ENCODE assay signal across 31 mouse cellular contexts in genomic region chr16:13674511-13674910, GRCm38 (mm10). TPM values are rescaled to one million over a fixed set of nuclear protein-coding genes. Genes with fewer than 3 reads are reported as not detected.
DNase-seq lines count a peak whose midpoint lies in the region; ATAC-seq and TF ChIP-seq lines count a peak whose summit lies in the region.
"Had no signal": no experiment of that assay in that cellular context is flagged by ENCODE, and none has a peak within 500 bp of the region (broad histone marks: within the 10 kb centered on the region; RNA-seq: fewer than 3 reads in every experiment).

No protein-coding gene starts in this region.

- 15% methylated on average over 3 of the region's 3 CpGs for whole genome bisulfite sequencing in liver, adult 2 months
- WGBS in liver, embryonic 11.5 days: 88% methylated on average over 3 of the region's 3 CpGs

- no peak for ATAC-seq in liver, embryonic 11.5 days (replicated peaks; ENCODE audit: low FRiP score)
- ATAC-seq: activated CD4-positive, CD25-positive, alpha-beta regulatory T cell, adult 4 months; CD4-positive, CD25-positive, alpha-beta regulatory T cell, adult 4 months; forebrain, embryonic 14.5 days; forebrain, embryonic 16.5 days; Patski had no signal

- peak; percentile 31 to 75 for DNase-seq in adrenal gland, adult (ENCODE audit: inconsistent age in 2 of 2, low spot score in 1 of 2)
- no peak for DNase-seq in adrenal gland, adult 18-20 months (ENCODE audit: low spot score in 2 of 2)
- peak; percentile 21 for DNase-seq in adrenal gland, adult 8-10 months
- no peak for DNase-seq in adrenal gland, postnatal 4 days (ENCODE audit: low spot score in 2 of 2)
- peak; percentile 40 for DNase-seq in liver, adult 2 months (ENCODE audit: extremely low read depth, low read depth, low spot score)
- DNase-seq in liver, embryonic 11.5 days (ENCODE audit: low spot score): no peak
- peak; percentile 45 to 51 for DNase-seq in adrenal gland, postnatal 36 days
- DNase-seq in frontal cortex, postnatal 14 days (ENCODE audit: low spot score in 2 of 2): no peak
- DNase-seq: B cell, adult 2 months; cerebellum, adult 11 months; cerebellum, adult 18-20 months; cerebellum, adult 8-10 months; cerebellum, adult 9-11 months; cerebellum, postnatal 14 days; cerebellum, postnatal 36 days; embryo, embryonic 11 days had no signal

- no peak for TF ChIP-seq POLR2A in liver, adult 2 months (IDR thresholded peaks at IDR 0.05; ENCODE audit: extremely low read depth, insufficient read depth, low read length)

- H3K36me3 ChIP-seq in liver, adult 2 months (ENCODE audit: control insufficient read depth, insufficient read depth, low read length): peaks cover 19% of the 10 kb centered on the region
- H3K36me3 ChIP-seq in liver, embryonic 11.5 days (ENCODE audit: control insufficient read depth, insufficient read depth, low read length): peaks cover 7% of the 10 kb centered on the region; the same call in 1 of the 2 replicates

- no peaks in the 10 kb centered on the region for H3K9me3 ChIP-seq in liver, embryonic 11.5 days (ENCODE audit: control insufficient read depth, low read length)
- H3K9me3 ChIP-seq: embryonic facial prominence, embryonic 13.5 days; embryonic facial prominence, embryonic 15.5 days; forebrain, embryonic 10.5 days; forebrain, embryonic 12.5 days; G1E had no signal

- H3K4me1 ChIP-seq in liver, adult 2 months (ENCODE audit: control insufficient read depth, insufficient read depth, low read length): peaks cover 7% of the 10 kb centered on the region
- H3K4me1 ChIP-seq in liver, embryonic 11.5 days (replicated peaks; ENCODE audit: control insufficient read depth, insufficient read depth, low read length): peaks cover 7% of the 10 kb centered on the region

- no peak for TF ChIP-seq CTCF in liver, adult 2 months (IDR thresholded peaks at IDR 0.05; ENCODE audit: low read depth, low read length)

- H3K9ac ChIP-seq in liver, adult 2 months (ENCODE audit: low read depth, low read length): no peak overlapping the region
- no peak overlapping the region for H3K9ac ChIP-seq in liver, embryonic 11.5 days (ENCODE audit: low read depth, low read length)
- H3K9ac ChIP-seq: embryonic facial prominence, embryonic 13.5 days; embryonic facial prominence, embryonic 15.5 days; forebrain, embryonic 12.5 days had no signal

- peaks cover 13% of the 10 kb centered on the region; the same call in 1 of the 2 replicates for H3K79me2 ChIP-seq in liver, adult 2 months (ENCODE audit: control insufficient read depth, insufficient read depth, low read length)

- H3K27ac ChIP-seq in liver, adult 2 months (replicated peaks; ENCODE audit: insufficient read depth, low read depth, low read length): no peak overlapping the region
- H3K27ac ChIP-seq in liver, embryonic 11.5 days (ENCODE audit: low read depth, low read length): no peak overlapping the region
- H3K27ac ChIP-seq: embryonic facial prominence, embryonic 13.5 days; embryonic facial prominence, embryonic 15.5 days; forebrain, embryonic 10.5 days; forebrain, embryonic 12.5 days had no signal

- no peak overlapping the region for H3K4me3 ChIP-seq in liver, adult 2 months (ENCODE audit: insufficient read depth, low read depth, low read length)
- H3K4me3 ChIP-seq in liver, embryonic 11.5 days (ENCODE audit: low read depth, low read length): no peak overlapping the region
- H3K4me3 ChIP-seq: embryonic facial prominence, embryonic 13.5 days; embryonic facial prominence, embryonic 15.5 days; erythroblast, embryonic 14.5 days; forebrain, embryonic 10.5 days; forebrain, embryonic 12.5 days had no signal

- no peak overlapping the region for H3K4me2 ChIP-seq in liver, embryonic 11.5 days
- H3K4me2 ChIP-seq: embryonic facial prominence, embryonic 13.5 days; embryonic facial prominence, embryonic 15.5 days; forebrain, embryonic 12.5 days had no signal

- no peaks in the 10 kb centered on the region for H3K27me3 ChIP-seq in liver, adult 2 months (ENCODE audit: control insufficient read depth, insufficient read depth, low read length)
- no peaks in the 10 kb centered on the region for H3K27me3 ChIP-seq in liver, embryonic 11.5 days (replicated peaks; ENCODE audit: control insufficient read depth, insufficient read depth, low read length)
- H3K27me3 ChIP-seq: CH12.LX; embryonic facial prominence, embryonic 13.5 days; embryonic facial prominence, embryonic 15.5 days; forebrain, embryonic 12.5 days; Patski had no signal

RNA-seq across cellular contexts. Expression of gene 3110001I22Rik, which starts 2.8 kb away (rescaled TPM):
- total RNA-seq in adrenal gland, adult 18-20 months (2021): 1 to 10 TPM; 5.0 to 6.2 TPM
- total RNA-seq in adrenal gland, adult 8-10 months (2022): 1 to 10 TPM; 5.2 to 6.8 (median 5.7) TPM
- 1 to 10 TPM; 6.4 to 8.5 TPM for total RNA-seq in adrenal gland, postnatal 4 days (2021)
- 6.1 and 7.9 TPM in 2 replicates for total RNA-seq in liver, adult 2 months (2014; rRNA removed)
- polyA plus RNA-seq in liver, adult 2 months (2012; rRNA removed): 0.66 TPM in 2 replicates
- polyA plus RNA-seq in liver, embryonic 11.5 days (2014; fragmentation: Nextera tagmentation; extraction: Ambion mirVana): 4.9 and 5.2 TPM in 2 replicates
- 1 to 10 TPM; 4.1 to 6.4 TPM for total RNA-seq in adrenal gland, postnatal 36 days (2021)

RNA-seq across cellular contexts. Expression of gene Bfar, which starts 2.9 kb away (rescaled TPM):
- 10 to 100 TPM; 41.8 to 46.6 TPM for total RNA-seq in adrenal gland, adult 18-20 months (2021)
- total RNA-seq in adrenal gland, adult 8-10 months (2022): 10 to 100 TPM; 43.5 to 62.5 (median 52.2) TPM
- 10 to 100 TPM; 52.3 to 55.6 TPM for total RNA-seq in adrenal gland, postnatal 4 days (2021)
- total RNA-seq in liver, adult 2 months (2014; rRNA removed): 36.0 and 44.9 TPM in 2 replicates
- 23.0 and 23.4 TPM in 2 replicates for polyA plus RNA-seq in liver, adult 2 months (2012; rRNA removed)
- polyA plus RNA-seq in liver, embryonic 11.5 days (2014; fragmentation: Nextera tagmentation; extraction: Ambion mirVana): 28.6 and 28.8 TPM in 2 replicates
- total RNA-seq in adrenal gland, postnatal 36 days (2021): 10 to 100 TPM; 43.9 to 52.1 TPM

RNA-seq across cellular contexts. Expression of gene Parn, which starts 6.5 kb away (rescaled TPM):
- total RNA-seq in adrenal gland, adult 18-20 months (2021): 10 to 100 TPM; 25.0 to 38.3 TPM
- total RNA-seq in adrenal gland, adult 8-10 months (2022): 10 to 100 TPM; 42.1 to 45.1 (median 43.5) TPM
- total RNA-seq in adrenal gland, postnatal 4 days (2021): 10 to 100 TPM; 47.8 to 52.0 TPM
- total RNA-seq in liver, adult 2 months (2014; rRNA removed): 14.0 and 14.4 TPM in 2 replicates
- polyA plus RNA-seq in liver, adult 2 months (2012; rRNA removed): 8.8 and 9.1 TPM in 2 replicates
- polyA plus RNA-seq in liver, embryonic 11.5 days (2014; fragmentation: Nextera tagmentation; extraction: Ambion mirVana): 43.9 and 51.2 TPM in 2 replicates
- total RNA-seq in adrenal gland, postnatal 36 days (2021): 10 to 100 TPM; 27.1 to 44.2 TPM

RNA-seq across cellular contexts. Expression of gene Pla2g10, which starts 56.3 kb away (rescaled TPM):
- total RNA-seq in adrenal gland, adult 18-20 months (2021): not detected
- total RNA-seq in adrenal gland, adult 8-10 months (2022): not detected
- not detected for total RNA-seq in adrenal gland, postnatal 4 days (2021)
- total RNA-seq in liver, adult 2 months (2014; rRNA removed): not detected in 2 replicates
- not detected in 2 replicates for polyA plus RNA-seq in liver, adult 2 months (2012; rRNA removed)
- 0.48 and 1.2 TPM in 2 replicates for polyA plus RNA-seq in liver, embryonic 11.5 days (2014; fragmentation: Nextera tagmentation; extraction: Ambion mirVana)
- total RNA-seq in adrenal gland, postnatal 36 days (2021): not detected
- total RNA-seq: CH12.LX; common myeloid progenitor, adult 5-6 weeks; G1E had no signal
- polyA plus RNA-seq: activated CD4-positive, CD25-positive, alpha-beta regulatory T cell, adult 4 months; CD4-positive, CD25-positive, alpha-beta regulatory T cell, adult 4 months; embryonic facial prominence, embryonic 11.5 days; erythroblast, embryonic 14.5 days; forebrain, embryonic 10.5 days; forebrain, embryonic 14.5 days; forebrain, embryonic 16.5 days; frontal cortex, adult 2 months; G1E; Patski had no signal

Comparison
In these comparisons a context has a peak if more than half of its experiments do, and no peak if none do; other contexts are left out.
1. DNase-seq: peak in adrenal gland, adult (2 of 2), adrenal gland, adult 8-10 months (single experiment), liver, adult 2 months (single experiment) and adrenal gland, postnatal 36 days (2 of 2); none in adrenal gland, adult 18-20 months (0 of 2), adrenal gland, postnatal 4 days (0 of 2), liver, embryonic 11.5 days (single experiment) and frontal cortex, postnatal 14 days (0 of 2).